Mouse (Mus musculus) CH12.LX (cell line): ENCODE data around the gene Tssk2. TPM values are rescaled to one million over a fixed set of nuclear protein-coding genes. Genes with fewer than 3 reads are reported as not detected.

Experiments used
- DNase-seq: peaks from one replicate; pipeline ENCODE4 v3.0.0-alpha.2; 2013; ENCODE audit errors: extremely low read depth
- H3K27ac ChIP-seq: 2 replicates; pipeline ENCODE4 v1.5.1; 2012; ENCODE audit warnings: low read depth, mild to moderate bottlenecking, control low read depth, moderate library complexity; ENCODE audit not compliant: insufficient read depth
- H3K27me3 ChIP-seq: replicated peaks from 2 replicates; pipeline ENCODE3; 2012; ENCODE audit warnings: inconsistent platforms
- H3K36me3 ChIP-seq, 2 experiments: replicated peaks in 1 of 2; 2 replicates each; pipeline versions ENCODE3 to v1.6.1; 2012; ENCODE audit warnings: inconsistent platforms in 1 of 2, low read length in 1 of 2, mild to moderate bottlenecking in 1 of 2, mixed read lengths in 1 of 2, moderate library complexity in 1 of 2; ENCODE audit not compliant: control insufficient read depth in 1 of 2, insufficient read depth in 1 of 2
- H3K4me1 ChIP-seq, 2 experiments: 2 replicates each; pipeline ENCODE4 v1.6.1; 2012; ENCODE audit warnings: inconsistent platforms in 1 of 2, moderate library complexity in 1 of 2; ENCODE audit not compliant: insufficient read depth in 2 of 2, control insufficient read depth in 1 of 2
- H3K4me2 ChIP-seq: 2 replicates; pipeline ENCODE4 v1.6.1; 2012; ENCODE audit warnings: low read depth, mild to moderate bottlenecking, control low read depth; ENCODE audit not compliant: poor library complexity, insufficient read depth, severe bottlenecking
- H3K4me3 ChIP-seq, 3 experiments: fragments of 150-350 bp in 1 of 3; sonication (generic) in 1 of 3; replicated peaks in 1 of 3; 2 replicates each; pipeline versions ENCODE3 to v1.5.1; 2011 to 2012; ENCODE audit warnings: low read depth in 2 of 3, low read length in 2 of 3, mild to moderate bottlenecking in 2 of 3, moderate library complexity in 2 of 3, control low read depth in 1 of 3, improper control_type of control experiment in 1 of 3, inconsistent platforms in 1 of 3, mixed read lengths in 1 of 3; ENCODE audit not compliant: poor library complexity in 1 of 3
- H3K79me2 ChIP-seq: replicated peaks from 2 replicates; pipeline ENCODE4 v1.6.1; 2012; ENCODE audit warnings: mild to moderate bottlenecking, moderate library complexity; ENCODE audit not compliant: control insufficient read depth, poor library complexity, insufficient read depth, severe bottlenecking; ENCODE audit errors: extremely low read depth
- H3K9ac ChIP-seq: 2 replicates; pipeline ENCODE4 v1.6.1; 2012; ENCODE audit warnings: low read depth, mild to moderate bottlenecking, control low read depth, moderate library complexity; ENCODE audit not compliant: insufficient read depth
- H3K9me3 ChIP-seq: replicated peaks from 2 replicates; pipeline ENCODE3; 2012; ENCODE audit warnings: low read length, inconsistent platforms, mixed read lengths
- BHLHE40 ChIP-seq: IDR thresholded peaks from 2 replicates; pipeline ENCODE4 v1.6.1; 2011; ENCODE audit warnings: mild to moderate bottlenecking, low read depth, low read length, improper control_type of control experiment
- CHD1 ChIP-seq: IDR thresholded peaks from 2 replicates; pipeline ENCODE4 v1.6.1; 2012; ENCODE audit warnings: low read depth, low read length, improper control_type of control experiment, inconsistent platforms
- CHD2 ChIP-seq: IDR thresholded peaks from 2 replicates; pipeline ENCODE4 v1.6.1; 2011; ENCODE audit warnings: low read length, improper control_type of control experiment
- CTCF ChIP-seq, 2 experiments: IDR thresholded peaks in 1 of 2; conservative IDR thresholded peaks in 1 of 2; 2 replicates each; pipeline ENCODE4 v1.5.1; 2011 to 2012; ENCODE audit warnings: low read depth in 2 of 2, low read length in 2 of 2, improper control_type of control experiment in 1 of 2, inconsistent platforms in 1 of 2, mild to moderate bottlenecking in 1 of 2, moderate library complexity in 1 of 2
- E2F4 ChIP-seq: IDR thresholded peaks from 2 replicates; pipeline ENCODE4 v1.6.1; 2011; ENCODE audit warnings: low read depth, low read length, improper control_type of control experiment; ENCODE audit not compliant: insufficient replicate concordance
- ELF1 ChIP-seq: IDR thresholded peaks from 2 replicates; pipeline ENCODE4 v1.6.1; 2014; ENCODE audit warnings: low read depth, mild to moderate bottlenecking, inconsistent platforms, low read length, improper control_type of control experiment
- EP300 ChIP-seq: IDR thresholded peaks from 2 replicates; pipeline ENCODE4 v1.6.1; 2011; ENCODE audit warnings: low read length, improper control_type of control experiment
- GABPA ChIP-seq: IDR thresholded peaks from 2 replicates; pipeline ENCODE4 v1.6.1; 2012; ENCODE audit warnings: low read depth, low read length, improper control_type of control experiment, inconsistent platforms; ENCODE audit not compliant: insufficient replicate concordance
- HCFC1 ChIP-seq: IDR thresholded peaks from 2 replicates; pipeline ENCODE4 v1.6.1; 2012; ENCODE audit warnings: low read depth, mild to moderate bottlenecking, inconsistent platforms, low read length, improper control_type of control experiment
- IRF4 ChIP-seq: IDR thresholded peaks from 2 replicates; pipeline ENCODE4 v1.6.1; 2014; ENCODE audit warnings: low read depth, mild to moderate bottlenecking, inconsistent platforms, low read length, improper control_type of control experiment
- JUND ChIP-seq: conservative IDR thresholded peaks from 2 replicates; pipeline ENCODE4 v1.6.1; 2011; ENCODE audit warnings: low read depth, low read length, improper control_type of control experiment
- KAT2A ChIP-seq: IDR thresholded peaks from 2 replicates; pipeline ENCODE4 v1.6.1; 2012; ENCODE audit warnings: low read length, improper control_type of control experiment, inconsistent platforms; ENCODE audit not compliant: insufficient replicate concordance
- MAZ ChIP-seq: IDR thresholded peaks from 2 replicates; pipeline ENCODE4 v1.6.1; 2012; ENCODE audit warnings: low read depth, mild to moderate bottlenecking, inconsistent platforms, low read length, improper control_type of control experiment, moderate library complexity
- MXI1 ChIP-seq: IDR thresholded peaks from 2 replicates; pipeline ENCODE4 v1.6.1; 2011; ENCODE audit warnings: mild to moderate bottlenecking, low read depth, low read length, improper control_type of control experiment
- NELFE ChIP-seq: IDR thresholded peaks from 2 replicates; pipeline ENCODE4 v1.6.1; 2011; ENCODE audit warnings: low read depth, low read length, improper control_type of control experiment
- NRF1 ChIP-seq: IDR thresholded peaks from 2 replicates; pipeline ENCODE4 v1.6.1; 2014; ENCODE audit warnings: low read depth, mild to moderate bottlenecking, inconsistent platforms, low read length, improper control_type of control experiment, moderate library complexity
- POLR2A ChIP-seq: IDR thresholded peaks from 2 replicates; pipeline ENCODE4 v1.6.1; 2011; ENCODE audit warnings: low read depth, mild to moderate bottlenecking, improper control_type of control experiment, low read length
- POLR2AphosphoS2 ChIP-seq: IDR thresholded peaks from 2 replicates; pipeline ENCODE4 v1.6.1; 2011; ENCODE audit warnings: low read depth, low read length, improper control_type of control experiment
- RCOR1 ChIP-seq: conservative IDR thresholded peaks from 2 replicates; pipeline ENCODE4 v1.6.1; 2012; ENCODE audit warnings: low read depth, mild to moderate bottlenecking, inconsistent platforms, low read length, improper control_type of control experiment
- SIN3A ChIP-seq: IDR thresholded peaks from 2 replicates; pipeline ENCODE4 v1.6.1; 2012; ENCODE audit warnings: low read length, improper control_type of control experiment, inconsistent platforms
- TCF12 ChIP-seq: IDR thresholded peaks from 2 replicates; pipeline ENCODE4 v1.6.1; 2014; ENCODE audit warnings: low read depth, mild to moderate bottlenecking, inconsistent platforms, low read length, improper control_type of control experiment
- UBTF ChIP-seq: IDR thresholded peaks from 2 replicates; pipeline ENCODE4 v1.6.1; 2012; ENCODE audit warnings: low read depth, mild to moderate bottlenecking, inconsistent platforms, low read length, improper control_type of control experiment, moderate library complexity
- USF1 ChIP-seq: IDR thresholded peaks from 2 replicates; pipeline ENCODE4 v1.6.1; 2014; ENCODE audit warnings: low read depth, mild to moderate bottlenecking, inconsistent platforms, low read length, improper control_type of control experiment
- USF2 ChIP-seq: conservative IDR thresholded peaks from 2 replicates; pipeline ENCODE4 v1.6.1; 2011; ENCODE audit warnings: low read depth, low read length, improper control_type of control experiment
- ZC3H11A ChIP-seq: IDR thresholded peaks from 2 replicates; pipeline ENCODE4 v1.6.1; 2012; ENCODE audit warnings: low read depth, mild to moderate bottlenecking, inconsistent platforms, low read length, improper control_type of control experiment
- ZKSCAN1 ChIP-seq: IDR thresholded peaks from 2 replicates; pipeline ENCODE4 v1.6.1; 2012; ENCODE audit warnings: low read depth, inconsistent platforms, low read length, improper control_type of control experiment, borderline replicate concordance
- ZMIZ1 ChIP-seq: IDR thresholded peaks from 2 replicates; pipeline ENCODE4 v1.6.1; 2012; ENCODE audit warnings: low read depth, mild to moderate bottlenecking, inconsistent platforms, low read length, improper control_type of control experiment
- dilution Hi-C: fragments of 300-500 bp; cut with MboI; formaldehyde crosslinking; loops from 2 replicates; pipeline ENCODE4 v1.14.3; 2020; ENCODE audit warnings: low sequenced_read_pairs; ENCODE audit not compliant: extremely low pct_unique_long_range_greater_than_20kb, extremely low pct_ligation_motif_present
- in situ Hi-C: fragments of 300-500 bp; cut with MboI; formaldehyde crosslinking; loops from 3 replicates; pipeline ENCODE4 v1.14.3; 2019; ENCODE audit warnings: low sequenced_read_pairs, low pct_ligation_motif_present, low pct_unique_long_range_greater_than_20kb, mixed read lengths
- polyA plus RNA-seq: library from polyadenylated mRNA; unstranded; fragments of >175 nt; gene quantifications from 2 replicates; pipeline ENCODE4 v1.2.1, GENCODE M21; 2012; ENCODE audit warnings: low read depth; ENCODE audit not compliant: insufficient read length
- total RNA-seq, 2 experiments: library from RNA; depleted of rRNA; stranded (reverse); fragments of 300-350 nt in 1 of 2; fragments of >200 nt in 1 of 2; gene quantifications; 2 replicates each; pipeline ENCODE4 v1.2.3; 2012 to 2014

Tssk2 gene
- total and polyA plus RNA-seq, 3 experiments: 0.21 TPM; not detected in 2

DNA sequence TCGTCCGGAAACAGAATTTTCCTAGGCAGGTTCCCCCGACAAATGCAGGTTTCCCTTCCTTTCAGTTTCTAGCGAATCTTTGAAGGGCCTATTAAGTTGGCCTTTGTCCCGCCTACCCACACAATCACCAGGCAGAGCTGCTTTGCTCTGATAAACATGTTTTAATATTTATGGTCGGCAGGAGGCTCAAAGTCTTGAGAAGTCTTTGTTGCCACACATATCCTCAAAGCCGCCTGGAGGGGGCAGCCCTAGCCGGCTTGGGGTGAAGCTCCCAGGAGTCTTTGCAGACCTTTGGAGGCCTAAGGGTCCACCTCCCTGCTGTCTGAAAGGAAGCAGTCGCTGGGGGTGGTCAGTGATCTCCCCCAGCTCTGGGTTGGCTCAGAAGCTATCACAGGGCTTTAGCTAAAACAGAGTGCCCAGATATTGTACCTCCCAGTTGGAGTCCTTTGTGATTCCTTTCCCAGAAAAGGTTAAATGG, 30.2 kb downstream of the Tssk2 start (continued):
- TF ChIP-seq ELF1 (peak; percentile 14; the same call in 1 of the 2 replicates), ZMIZ1 (peak; percentile 24; the same call in 1 of the 2 replicates), IRF4 (peak; percentile 62), RCOR1 (no peak), POLR2A (0 out of 2 replicates have a peak, but pooled peaks have one; percentile 16), UBTF (no peak), CTCF (conservative IDR thresholded peaks at IDR 0.05 in 1 of 2, IDR thresholded peaks at IDR 0.05 in 1 of 2; ENCODE audit: low read depth in 2 of 2, low read length in 2 of 2) (peak in 1 of 2 experiments; percentile 96; a peak in 2 of 4 replicates), KAT2A (no peak), EP300 (no peak), BHLHE40 (no peak), HCFC1 (peak; percentile 56; the same call in 1 of the 2 replicates), JUND (no peak), MXI1 (no peak), POLR2AphosphoS2 (0 out of 2 replicates have a peak, but pooled peaks have one; percentile 20), E2F4 (no peak), USF1 (no peak), NRF1 (no peak), USF2 (no peak)
- TF ChIP-seq, all 38 proteins: peak for 13

GRCm38 (mm10) chr16:17929211-17929610, 30.8 kb downstream of the Tssk2 start:
- H3K27me3 ChIP-seq: peaks cover 8% of the 10 kb centered on the region
- no peaks in the 10 kb centered on the region for H3K79me2 ChIP-seq
- peaks cover 19 to 28% of the 10 kb centered on the region in 2 experiments for H3K36me3 ChIP-seq
- in situ Hi-C loops (no loop called here), dilution Hi-C loops (no loop called here)
- DNase-seq: no peak
- H3K9me3 ChIP-seq: no peaks in the 10 kb centered on the region
- peak overlapping the region in 2 of 3 experiments; percentile 73 to 83 for H3K4me3 ChIP-seq
- peaks cover 7 to 28% of the 10 kb centered on the region in 2 experiments for H3K4me1 ChIP-seq
- no peak overlapping the region for H3K27ac ChIP-seq
- TF ChIP-seq CTCF (conservative IDR thresholded peaks at IDR 0.05 in 1 of 2, IDR thresholded peaks at IDR 0.05 in 1 of 2; ENCODE audit: low read depth in 2 of 2, low read length in 2 of 2) (no peak), SIN3A (no peak), NELFE (no peak), HCFC1 (no peak), GABPA (no peak), POLR2A (no peak), ZC3H11A (no peak), JUND (no peak), TCF12 (no peak), NRF1 (no peak), EP300 (no peak), KAT2A (no peak), ZKSCAN1 (no peak), CHD1 (no peak), RCOR1 (no peak), MAZ (no peak), CHD2 (no peak)
- H3K4me2 ChIP-seq: peak overlapping the region; percentile 52; the same call in 1 of the 2 replicates
- peak overlapping the region; percentile 64 for H3K9ac ChIP-seq
